Mouse (Mus musculus) spleen, embryonic (tissue): ENCODE data around the gene Chrm3.

ENCODE experiments used
- CTCF ChIA-PET: fragments of 350-600 bp; sonication (Branson Sonifier 250); formaldehyde crosslinking; loops from one replicate; lab custom pipeline; 2022; lab: Charles Lee

The Chrm3 gene

DNA sequence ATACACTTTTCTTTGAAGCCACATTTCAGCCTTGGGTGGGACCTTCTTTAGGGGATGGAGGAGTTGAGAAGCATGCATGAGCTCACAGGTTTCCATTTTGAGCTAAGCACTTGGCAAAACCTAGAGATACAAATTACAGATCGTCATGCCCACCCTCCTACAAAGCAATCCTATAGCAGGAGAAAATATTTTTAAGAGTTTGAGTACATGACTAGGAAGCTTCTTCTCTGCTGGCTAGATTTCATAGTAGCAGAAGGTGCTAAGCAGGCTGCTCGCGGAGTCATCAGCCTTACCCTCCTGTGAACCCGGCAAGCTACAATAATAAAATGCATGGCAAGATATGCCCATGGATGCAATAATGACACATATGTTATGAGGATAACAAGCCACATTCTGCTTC lies 124.4 kb downstream of the Chrm3 start:
- CTCF ChIA-PET: no interaction called here

DNA sequence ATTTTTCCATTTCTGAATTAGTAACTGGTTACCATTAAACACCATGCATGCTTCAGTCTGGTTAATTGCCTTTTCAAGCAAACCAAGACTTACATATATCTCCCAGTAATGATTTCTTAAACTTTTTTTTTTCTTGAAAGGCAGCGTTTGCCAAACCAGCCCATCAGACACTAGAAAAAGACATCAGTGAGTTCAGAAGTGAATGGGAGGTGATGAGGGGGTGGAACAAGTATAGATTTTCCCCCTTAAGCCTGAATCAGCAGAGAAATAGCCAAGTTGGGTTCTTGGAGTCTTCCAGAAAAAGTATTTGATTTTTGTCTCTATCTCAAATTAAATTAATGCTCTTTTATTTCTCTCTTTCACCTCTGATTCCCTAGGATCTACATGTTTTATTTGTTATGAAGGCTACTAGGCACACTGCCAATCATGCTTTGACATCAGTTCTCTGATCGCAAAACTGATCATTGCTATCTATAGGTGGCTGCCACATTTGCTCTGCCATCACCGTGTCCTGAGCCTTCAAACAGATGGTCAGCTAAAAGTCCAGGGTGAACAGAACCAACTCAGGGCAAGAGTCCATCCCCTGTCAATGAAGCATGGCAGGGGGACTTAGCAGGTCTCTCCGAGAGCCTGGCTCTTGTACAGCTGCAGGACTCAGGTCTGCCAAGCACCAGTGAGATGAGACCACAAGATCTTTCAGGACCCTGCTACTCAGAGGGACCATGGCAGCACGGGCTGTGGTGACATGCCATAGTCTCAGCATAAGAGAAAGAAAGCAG lies 125.1 kb downstream of the Chrm3 start:
- CTCF ChIA-PET: interaction anchor here (0.6 kb wide), 1 partner anchor 58 kb away, joined by 5 read pairs; no protein-coding TSS in a partner anchor

DNA sequence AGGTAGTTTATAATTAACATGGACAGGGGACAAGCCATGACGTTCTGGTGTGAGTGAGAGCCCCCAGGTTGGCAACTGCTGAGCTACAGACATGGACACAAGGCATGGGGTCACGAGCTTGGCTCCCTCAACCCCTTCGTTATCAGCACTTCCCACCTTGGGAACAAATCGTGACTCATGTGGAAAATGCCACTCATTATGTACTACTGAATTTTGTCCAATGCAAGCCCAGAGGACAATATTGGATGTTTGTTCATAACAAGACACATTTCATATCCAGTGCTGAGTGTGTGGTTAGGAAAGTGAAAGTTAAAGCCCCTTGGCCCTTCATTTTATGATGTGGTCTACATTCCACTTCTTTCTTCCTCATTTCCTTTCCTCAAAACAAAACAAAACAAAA lies 140.2 kb downstream of the Chrm3 start:
- CTCF ChIA-PET: no interaction called here

GRCm38 (mm10) chr13:10212112-10212511 lies 148.5 kb downstream of the Chrm3 start:
- CTCF ChIA-PET: no interaction called here

GRCm38 (mm10) chr13:10210522-10211244 lies 150.0 kb downstream of the Chrm3 start:
- CTCF ChIA-PET: interaction anchor here (0.7 kb wide), 1 partner anchor 498 kb away, joined by 3 read pairs; no protein-coding TSS in a partner anchor

DNA sequence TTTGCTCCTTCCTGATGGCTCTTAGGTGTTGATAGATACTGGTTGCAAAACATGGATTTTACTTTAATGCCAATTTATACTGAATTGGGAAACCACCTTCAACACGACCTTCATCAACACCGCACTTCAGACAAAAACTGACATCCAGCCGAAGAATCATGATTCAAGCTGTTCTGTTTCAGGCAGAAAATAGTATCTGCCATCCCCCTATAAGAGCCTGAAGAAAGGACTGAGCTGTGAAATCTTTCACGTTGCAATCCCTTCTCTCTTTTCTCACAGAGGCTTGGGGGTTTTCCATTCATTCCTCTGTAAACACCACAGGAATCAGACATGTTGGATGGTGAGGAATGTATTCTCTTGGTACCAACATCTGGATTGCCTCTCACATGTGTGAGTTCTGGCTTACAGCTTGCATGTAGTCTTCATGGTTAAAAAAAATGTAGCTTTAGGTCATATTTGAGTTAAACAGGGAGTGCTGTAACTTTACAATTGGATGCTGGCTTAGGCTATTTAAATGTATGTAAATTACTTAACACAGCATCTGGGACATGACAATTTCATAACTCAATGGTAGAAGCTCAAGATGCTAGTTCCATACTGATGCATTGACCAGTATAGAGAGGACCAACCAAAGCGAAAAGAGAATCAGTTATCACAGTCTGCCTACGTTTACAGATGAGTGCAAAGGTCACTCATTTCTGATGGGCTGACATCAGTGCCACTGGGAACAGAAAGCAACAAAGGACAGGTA lies 161.3 kb downstream of the Chrm3 start:
- CTCF ChIA-PET: no interaction called here

DNA sequence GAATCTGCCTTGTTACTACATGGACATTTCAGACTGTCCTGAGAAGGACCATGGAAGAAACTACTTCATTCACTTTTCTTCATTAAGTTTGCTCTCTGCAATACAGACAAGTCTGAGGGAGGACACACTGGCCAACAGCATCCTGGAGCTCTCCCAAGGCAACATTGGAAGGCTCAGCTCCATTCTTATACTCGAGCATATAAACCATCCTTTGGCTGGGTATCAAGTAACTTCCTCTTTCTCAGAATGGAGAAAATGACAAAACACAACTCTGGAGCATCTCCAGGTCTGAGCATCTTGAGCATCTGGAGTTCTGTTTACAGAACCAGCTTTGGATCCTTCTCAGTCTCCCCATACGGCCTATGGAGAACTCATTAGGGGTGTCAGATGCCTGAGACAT lies 170.8 kb downstream of the Chrm3 start:
- CTCF ChIA-PET: no interaction called here

GRCm38 (mm10) chr13:10187926-10188325 lies 172.7 kb downstream of the Chrm3 start:
- CTCF ChIA-PET: interaction anchor here (0.9 kb wide), 1 partner anchor 83 kb away, joined by 10 read pairs; no protein-coding TSS in a partner anchor

- CTCF ChIA-PET: no interaction called here
Measured at GRCm38 (mm10) chr13:10183837-10184236, 176.8 kb downstream of the Chrm3 start.

GRCm38 (mm10) chr13:10182756-10183155 lies 177.9 kb downstream of the Chrm3 start:
- CTCF ChIA-PET: no interaction called here

- CTCF ChIA-PET: no interaction called here
Measured at GRCm38 (mm10) chr13:10170529-10170928, 190.1 kb downstream of the Chrm3 start.

GRCm38 (mm10) chr13:10163354-10163753 lies 197.3 kb downstream of the Chrm3 start:
- CTCF ChIA-PET: no interaction called here

GRCm38 (mm10) chr13:10157496-10157895 lies 203.2 kb downstream of the Chrm3 start:
- CTCF ChIA-PET: no interaction called here

DNA sequence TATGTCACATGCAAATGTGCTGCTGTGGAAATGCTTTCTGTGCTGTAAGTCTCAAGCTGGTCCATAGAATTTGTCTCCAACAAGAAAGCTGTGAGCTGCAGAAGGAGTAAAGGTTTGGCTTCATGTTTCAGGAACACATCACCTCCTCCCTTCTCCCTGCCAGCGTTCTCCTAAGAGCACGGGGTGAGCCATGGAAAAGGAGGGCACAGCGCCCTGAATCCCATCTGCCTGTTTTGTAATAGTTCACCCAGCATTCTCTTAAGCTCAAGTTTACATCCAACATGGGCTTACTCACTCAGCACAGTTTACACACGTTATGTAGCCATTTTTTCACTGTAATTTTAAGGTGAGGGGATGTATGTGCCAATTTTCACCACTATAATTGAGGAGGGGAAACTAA lies 220.1 kb downstream of the Chrm3 start:
- CTCF ChIA-PET: no interaction called here

DNA sequence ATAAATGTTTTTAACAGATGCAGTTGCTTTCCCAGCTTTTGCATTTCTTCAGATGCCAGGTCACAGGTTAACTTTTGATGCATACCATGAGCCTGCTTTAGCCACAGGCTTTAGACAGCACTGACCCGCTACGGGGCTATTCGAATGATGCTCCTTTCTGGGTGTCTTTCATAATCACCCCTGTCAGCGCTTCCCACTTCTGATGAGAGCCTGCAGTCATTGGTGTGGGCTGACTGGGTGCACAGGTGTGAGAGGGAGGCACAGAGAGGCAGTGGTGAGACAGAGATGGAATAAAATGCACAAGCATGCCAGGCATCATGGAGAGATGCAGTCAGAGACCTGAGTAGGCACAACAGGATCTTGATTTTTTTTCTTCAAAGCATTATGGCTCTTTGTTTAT lies 221.8 kb downstream of the Chrm3 start:
- CTCF ChIA-PET: no interaction called here

GRCm38 (mm10) chr13:10131064-10131463 lies 229.6 kb downstream of the Chrm3 start:
- CTCF ChIA-PET: no interaction called here

DNA sequence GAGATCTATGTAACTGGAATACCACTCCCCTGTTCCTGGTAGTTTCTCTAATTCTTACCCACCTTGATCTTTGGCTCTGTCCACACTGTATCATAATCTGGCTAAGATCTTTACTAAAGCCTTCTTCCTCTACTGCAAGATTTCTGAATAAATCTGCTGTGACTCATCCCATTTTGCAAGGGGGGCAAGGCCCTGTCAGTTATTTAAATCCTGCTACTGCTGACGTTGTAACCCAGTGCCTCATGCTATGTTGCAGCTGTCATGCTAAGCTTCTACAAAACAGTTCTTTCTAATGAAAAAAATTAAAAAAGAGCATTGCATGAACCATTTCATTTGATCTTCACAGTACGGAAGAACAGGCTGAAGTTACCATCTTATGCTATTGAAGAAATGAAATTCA lies 248.4 kb downstream of the Chrm3 start:
- CTCF ChIA-PET: interaction anchor here (0.6 kb wide), 1 partner anchor 18 kb away, joined by 3 read pairs; no protein-coding TSS in a partner anchor

DNA sequence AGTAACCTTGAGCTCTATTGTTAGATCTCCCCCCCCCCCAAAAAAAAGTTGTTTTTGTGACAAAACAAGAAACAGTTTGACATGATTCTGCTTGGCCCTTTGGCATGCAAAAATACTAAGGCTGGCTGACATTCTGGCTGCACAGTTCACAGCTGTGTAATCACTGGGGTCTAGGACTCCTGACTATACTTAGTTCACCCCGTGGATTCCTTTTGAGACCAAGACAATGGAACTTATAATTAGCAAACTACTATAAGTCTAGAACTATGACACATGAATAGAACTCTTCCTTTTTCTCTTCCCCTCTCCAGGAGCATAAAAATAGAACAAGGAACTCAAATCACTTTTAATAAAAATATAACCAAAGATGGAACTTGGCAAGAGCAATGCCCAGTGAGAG lies 251.1 kb downstream of the Chrm3 start:
- CTCF ChIA-PET: no interaction called here

GRCm38 (mm10) chr13:10107331-10107730 lies 253.3 kb downstream of the Chrm3 start:
- CTCF ChIA-PET: no interaction called here

DNA sequence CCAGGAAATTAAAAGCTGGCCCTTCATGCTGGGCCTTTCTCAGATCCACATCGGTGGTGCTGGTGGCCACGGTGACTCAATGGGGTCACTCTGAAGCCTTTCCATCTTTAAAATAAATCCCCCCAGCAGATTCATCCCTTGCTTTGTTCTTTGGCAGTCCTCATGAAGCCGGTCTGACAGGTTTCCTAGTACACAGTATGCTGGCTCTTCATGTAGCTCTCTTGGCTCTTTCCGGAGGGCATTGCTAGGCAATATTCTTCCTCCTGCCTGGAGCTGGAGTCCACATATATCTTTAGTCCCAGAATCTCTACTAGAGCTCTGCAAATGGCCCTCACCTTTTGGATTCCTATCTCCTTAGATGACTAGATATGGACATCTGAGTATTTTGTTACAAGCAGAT lies 269.9 kb downstream of the Chrm3 start:
- CTCF ChIA-PET: no interaction called here

- CTCF ChIA-PET: interaction anchor here (0.6 kb wide), 1 partner anchor 76 kb away, joined by 4 read pairs; no protein-coding TSS in a partner anchor
Measured at GRCm38 (mm10) chr13:10086336-10086735, 274.3 kb downstream of the Chrm3 start.

DNA sequence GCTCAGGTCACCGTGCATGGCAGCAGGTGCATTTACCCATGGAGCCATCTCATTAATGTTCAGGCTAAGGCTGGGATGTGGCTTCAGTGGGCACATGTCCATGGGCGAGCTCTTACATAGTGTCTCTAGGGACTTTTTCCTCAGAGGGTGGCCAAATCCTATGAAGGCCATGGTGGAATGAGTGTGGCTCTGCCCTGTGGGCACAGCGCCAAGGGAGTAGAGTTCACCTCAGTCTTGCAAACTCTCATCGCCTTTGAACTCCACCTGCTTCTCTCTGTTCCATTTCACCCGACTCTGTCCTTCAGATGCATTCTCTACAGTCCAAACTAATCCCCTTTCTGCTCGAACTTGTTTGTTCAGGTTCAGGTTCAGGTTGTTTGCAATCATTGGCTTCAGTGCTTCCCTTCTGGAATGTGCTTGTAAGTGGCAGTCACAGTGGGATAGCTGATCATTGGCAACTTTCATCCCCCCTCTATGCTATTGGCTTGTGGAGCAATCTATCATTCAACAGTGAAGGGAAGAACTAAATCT lies 278.7 kb downstream of the Chrm3 start:
- CTCF ChIA-PET: no interaction called here
